Mouse (Mus musculus): Measurements from ENCODE around the gene Phlda3. TPM values are rescaled to one million over a fixed set of nuclear protein-coding genes. Genes with fewer than 3 reads are reported as not detected.

Gene Phlda3
- polyA plus RNA-seq (2015; fragmentation: Nextera tagmentation; extraction: Ambion mirVana) = 32.1 and 32.6 TPM in 2 replicates

GRCm38 (mm10) chr1:135765645-135766591, at the start of gene Phlda3:
Gene Phlda3 (plus strand): TSS chr1:135766119.
- H3K27ac ChIP-seq (replicated peaks) = peak within 1 kb of the TSS; percentile 76
- H3K4me2 ChIP-seq = peak within 1 kb of the TSS; percentile 89
- no peaks in the 10 kb centered on the region for H3K36me3 ChIP-seq
- peak within 1 kb of the TSS; percentile 53 for H3K4me3 ChIP-seq
- H3K27me3 ChIP-seq = 0 out of 2 replicates have a peak, but pooled peaks cover 4% of the 10 kb centered on the region
- peak; percentile 85 for ATAC-seq (ENCODE audit: low read depth)
- peaks cover 26% of the 10 kb centered on the region for H3K4me1 ChIP-seq (replicated peaks)
- peak within 1 kb of the TSS; percentile 84 for H3K9ac ChIP-seq
- WGBS = under 1% methylated on average over 89 of the region's 90 CpGs
- H3K9me3 ChIP-seq = no peaks in the 10 kb centered on the region

- H3K9ac ChIP-seq = no peak overlapping the region
- no peak overlapping the region for H3K27ac ChIP-seq (replicated peaks)
- H3K4me2 ChIP-seq = no peak overlapping the region
- no peaks in the 10 kb centered on the region for H3K36me3 ChIP-seq
- H3K27me3 ChIP-seq = no peaks in the 10 kb centered on the region
- peak; percentile 56; the same call in 1 of the 2 replicates for ATAC-seq (ENCODE audit: low read depth)
- WGBS = 19% methylated on average over 9 of the region's 9 CpGs
- H3K4me1 ChIP-seq (replicated peaks) = no peaks in the 10 kb centered on the region
- no peaks in the 10 kb centered on the region for H3K9me3 ChIP-seq
- H3K4me3 ChIP-seq = no peak overlapping the region
Observed at GRCm38 (mm10) chr1:135719486-135719885, 46.4 kb upstream of the Phlda3 start.

DNA sequence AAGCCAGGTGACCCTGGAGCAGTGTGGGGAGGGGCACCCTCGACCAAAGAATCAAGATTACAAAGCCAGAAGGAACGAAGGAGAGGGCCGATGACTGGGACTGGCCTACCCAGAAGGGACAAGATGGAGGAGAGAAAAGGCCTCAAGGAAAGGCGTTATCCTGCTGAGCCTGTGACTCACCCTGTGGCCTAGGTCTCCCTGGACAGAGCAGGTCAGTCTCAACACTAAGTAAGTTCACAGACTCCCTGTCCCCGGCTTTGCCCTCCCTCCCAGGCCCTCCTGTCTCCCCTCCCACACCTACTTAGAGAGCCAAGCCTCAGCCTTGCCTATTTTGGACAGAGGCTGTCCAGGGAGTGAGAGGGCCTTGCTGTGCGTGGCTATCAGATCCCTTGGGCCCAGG, 45.9 kb upstream of the Phlda3 start, which contains the start of gene Csrp1:
Gene Csrp1, plus strand, starts transcription at position 79 of the 400 bp plus-strand sequence.
- H3K27me3 ChIP-seq = no peaks in the 10 kb centered on the region
- H3K4me1 ChIP-seq (replicated peaks) = no peaks in the 10 kb centered on the region
- no peak within 1 kb of the TSS for H3K4me2 ChIP-seq
- no peak within 1 kb of the TSS for H3K4me3 ChIP-seq
- WGBS = 73% methylated on average over 6 of the region's 6 CpGs
- H3K9ac ChIP-seq = no peak within 1 kb of the TSS
- no peaks in the 10 kb centered on the region for H3K9me3 ChIP-seq
- no peak for ATAC-seq (ENCODE audit: low read depth)
- H3K36me3 ChIP-seq = no peaks in the 10 kb centered on the region
- no peak within 1 kb of the TSS for H3K27ac ChIP-seq (replicated peaks)

GRCm38 (mm10) chr1:135723016-135723415, 42.9 kb upstream of the Phlda3 start:
- Histone ChIP-seq H3K27ac (replicated peaks) (no peak overlapping the region), H3K36me3 (no peaks in the 10 kb centered on the region), H3K9me3 (no peaks in the 10 kb centered on the region), H3K4me2 (no peak overlapping the region), H3K4me3 (no peak overlapping the region), H3K4me1 (replicated peaks) (peaks cover 1% of the 10 kb centered on the region; the same call in 1 of the 2 replicates), H3K9ac (no peak overlapping the region), H3K27me3 (no peaks in the 10 kb centered on the region)
- ATAC-seq (ENCODE audit: low read depth) = no peak
- WGBS = 61% methylated on average over 1 of the region's 1 CpGs

DNA sequence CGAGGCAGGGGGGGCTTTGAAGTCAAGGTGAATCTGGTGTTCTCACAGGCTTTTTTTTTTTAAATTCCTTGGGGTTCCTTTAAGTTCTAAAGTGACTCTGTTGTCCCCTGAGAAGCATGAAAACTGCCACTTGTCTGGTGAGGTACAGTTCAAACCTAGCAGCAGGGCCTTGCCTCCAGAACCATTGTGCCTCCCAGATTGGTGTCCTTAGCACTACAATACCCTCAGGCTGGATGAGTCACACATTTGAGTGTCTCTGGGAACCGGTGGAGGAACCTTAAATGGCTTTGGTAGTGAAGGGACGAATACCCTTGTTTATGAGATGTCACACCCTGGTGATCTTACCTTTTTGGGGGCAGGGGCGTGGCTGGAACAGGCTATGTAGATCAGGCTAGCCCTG, 41.8 kb upstream of the Phlda3 start:
- Histone ChIP-seq H3K4me2 (no peak overlapping the region), H3K9me3 (no peaks in the 10 kb centered on the region), H3K9ac (no peak overlapping the region), H3K4me1 (replicated peaks) (peaks cover 11% of the 10 kb centered on the region), H3K27ac (replicated peaks) (no peak overlapping the region), H3K27me3 (no peaks in the 10 kb centered on the region), H3K4me3 (no peak overlapping the region), H3K36me3 (no peaks in the 10 kb centered on the region)
- 63% methylated on average over 4 of the region's 4 CpGs for WGBS
- no peak for ATAC-seq (ENCODE audit: low read depth)

DNA sequence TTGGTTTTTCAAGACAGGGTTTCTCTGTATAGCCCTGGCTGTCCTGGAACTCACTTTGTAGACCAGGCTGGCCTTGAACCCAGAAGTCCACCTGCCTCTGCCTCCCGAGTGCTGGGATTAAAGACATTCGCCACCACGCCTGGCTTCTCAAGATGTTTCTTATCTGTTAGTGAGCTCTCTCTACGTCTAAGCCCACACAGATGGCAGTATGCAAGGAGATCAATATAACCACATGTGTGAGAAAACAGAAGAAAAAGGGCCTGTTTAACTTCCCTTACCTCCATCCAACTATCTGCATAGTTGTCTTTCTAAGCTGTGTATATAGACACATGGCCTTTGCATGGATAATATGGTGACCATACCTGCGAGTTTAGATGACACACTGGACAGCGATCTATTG, 40.6 kb upstream of the Phlda3 start:
- Histone ChIP-seq H3K9ac (no peak overlapping the region), H3K9me3 (no peaks in the 10 kb centered on the region), H3K27me3 (no peaks in the 10 kb centered on the region), H3K36me3 (no peaks in the 10 kb centered on the region), H3K4me2 (no peak overlapping the region), H3K4me3 (no peak overlapping the region), H3K27ac (replicated peaks) (no peak overlapping the region), H3K4me1 (replicated peaks) (peaks cover 22% of the 10 kb centered on the region)
- WGBS = 93% methylated on average over 6 of the region's 6 CpGs
- no peak for ATAC-seq (ENCODE audit: low read depth)

DNA sequence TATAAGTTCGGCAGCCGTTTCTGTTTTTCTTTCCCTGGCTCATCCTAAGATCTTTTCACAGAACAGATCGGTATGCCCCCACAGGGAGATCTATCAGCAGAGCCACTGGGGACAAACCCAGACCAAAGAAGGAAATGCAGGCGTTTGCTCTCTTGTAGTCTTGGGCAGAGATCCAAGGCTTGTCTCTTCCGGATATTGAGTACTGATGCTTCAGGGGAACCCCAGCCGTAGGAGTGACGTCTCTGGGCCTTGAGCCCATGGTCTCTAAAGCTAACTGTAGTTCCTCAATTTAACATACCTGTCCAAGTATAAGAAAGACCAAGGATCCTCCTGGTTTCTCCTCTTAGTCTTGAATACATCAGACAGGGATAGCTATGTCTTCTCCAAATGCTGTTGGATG, 40.0 kb upstream of the Phlda3 start:
- no peak for ATAC-seq (ENCODE audit: low read depth)
- 71% methylated on average over 7 of the region's 7 CpGs for WGBS

GRCm38 (mm10) chr1:135728631-135729366, 37.1 kb upstream of the Phlda3 start:
- 2% methylated on average over 35 of the region's 35 CpGs for WGBS
- peak; percentile 86 for ATAC-seq (ENCODE audit: low read depth)
- no peaks in the 10 kb centered on the region for H3K9me3 ChIP-seq
- no peaks in the 10 kb centered on the region for H3K36me3 ChIP-seq
- H3K4me1 ChIP-seq (replicated peaks) = peaks cover 55% of the 10 kb centered on the region
- H3K27me3 ChIP-seq = no peaks in the 10 kb centered on the region
- peak overlapping the region; percentile 59 for H3K27ac ChIP-seq (replicated peaks)
- H3K4me2 ChIP-seq = peak overlapping the region; percentile 73
- peak overlapping the region; percentile 74 for H3K9ac ChIP-seq
- H3K4me3 ChIP-seq = peak overlapping the region; percentile 43

More for the DNA sequence above, 40.0 kb upstream of the Phlda3 start:
- H3K9me3 ChIP-seq = no peaks in the 10 kb centered on the region
- H3K9ac ChIP-seq = no peak overlapping the region
- H3K4me3 ChIP-seq = no peak overlapping the region
- H3K27ac ChIP-seq (replicated peaks) = no peak overlapping the region
- no peaks in the 10 kb centered on the region for H3K27me3 ChIP-seq
- H3K36me3 ChIP-seq = no peaks in the 10 kb centered on the region
- peaks cover 28% of the 10 kb centered on the region for H3K4me1 ChIP-seq (replicated peaks)
- no peak overlapping the region for H3K4me2 ChIP-seq

- Histone ChIP-seq H3K9ac (peak overlapping the region; percentile 74), H3K9me3 (no peaks in the 10 kb centered on the region), H3K4me2 (peak overlapping the region; percentile 73), H3K4me3 (peak overlapping the region; percentile 43), H3K27me3 (no peaks in the 10 kb centered on the region), H3K27ac (replicated peaks) (peak overlapping the region; percentile 59; the same call in 1 of the 2 replicates), H3K4me1 (replicated peaks) (peaks cover 61% of the 10 kb centered on the region), H3K36me3 (no peaks in the 10 kb centered on the region)
- WGBS = under 1% methylated on average over 11 of the region's 11 CpGs
- ATAC-seq (ENCODE audit: low read depth) = 0 out of 2 replicates have a peak, but pooled peaks have one; percentile 32
Observed at GRCm38 (mm10) chr1:135729367-135729713, 36.6 kb upstream of the Phlda3 start.

DNA sequence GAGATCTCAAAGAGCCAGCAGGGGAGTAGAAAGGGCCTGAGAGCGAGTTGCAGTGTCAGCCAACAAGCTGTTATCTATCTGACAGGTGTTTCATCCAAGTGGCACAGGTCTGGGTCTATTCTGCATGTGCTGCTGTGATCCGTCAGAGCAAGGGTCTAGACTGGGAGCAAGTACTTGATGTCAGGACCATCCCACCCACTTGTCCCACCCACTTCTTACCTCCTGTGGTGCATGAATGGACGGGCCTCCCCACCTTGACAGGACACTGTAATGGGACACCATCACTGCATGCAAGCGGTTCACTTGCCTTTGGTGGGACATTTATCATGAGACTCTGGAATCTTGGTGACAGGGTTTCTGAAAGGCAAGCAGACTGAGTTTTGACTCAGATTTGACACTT, 36.1 kb upstream of the Phlda3 start:
- H3K4me3 ChIP-seq = peak overlapping the region; percentile 43
- ATAC-seq (ENCODE audit: low read depth) = no peak
- H3K9ac ChIP-seq = peak overlapping the region; percentile 74
- WGBS = 24% methylated on average over 4 of the region's 4 CpGs
- no peak overlapping the region; the same call in 1 of the 2 replicates for H3K27ac ChIP-seq (replicated peaks)
- H3K27me3 ChIP-seq = no peaks in the 10 kb centered on the region
- H3K4me1 ChIP-seq (replicated peaks) = peaks cover 66% of the 10 kb centered on the region
- H3K36me3 ChIP-seq = no peaks in the 10 kb centered on the region
- H3K4me2 ChIP-seq = peak overlapping the region; percentile 73
- H3K9me3 ChIP-seq = no peaks in the 10 kb centered on the region

DNA sequence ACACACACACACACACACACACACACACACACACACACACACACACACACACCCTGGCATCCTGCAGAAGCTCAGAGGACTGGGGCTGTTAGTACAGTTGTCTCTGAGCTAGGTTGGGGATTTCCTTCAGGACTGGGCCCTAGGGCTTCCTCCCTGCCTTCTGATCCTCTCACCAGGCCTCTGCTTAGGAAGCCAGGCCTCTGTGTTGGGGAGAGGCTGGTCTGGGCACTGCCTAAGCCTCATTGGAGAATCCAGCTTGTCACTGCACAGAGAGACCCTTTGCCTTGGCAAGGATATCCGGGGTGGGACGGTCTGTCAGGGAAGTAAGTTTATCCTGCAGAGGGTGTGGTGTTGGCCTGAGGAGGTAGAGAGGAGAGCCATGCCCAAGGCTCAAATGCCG, 35.6 kb upstream of the Phlda3 start:
- no peak for ATAC-seq (ENCODE audit: low read depth)
- 56% methylated on average over 3 of the region's 3 CpGs for WGBS
- H3K4me1 ChIP-seq (replicated peaks) = peaks cover 70% of the 10 kb centered on the region
- H3K4me3 ChIP-seq = no peak overlapping the region
- no peak overlapping the region; the same call in 1 of the 2 replicates for H3K27ac ChIP-seq (replicated peaks)
- no peaks in the 10 kb centered on the region for H3K27me3 ChIP-seq
- peak overlapping the region; percentile 54; the same call in 1 of the 2 replicates for H3K9ac ChIP-seq
- no peaks in the 10 kb centered on the region for H3K36me3 ChIP-seq
- H3K4me2 ChIP-seq = peak overlapping the region; percentile 73
- no peaks in the 10 kb centered on the region for H3K9me3 ChIP-seq

DNA sequence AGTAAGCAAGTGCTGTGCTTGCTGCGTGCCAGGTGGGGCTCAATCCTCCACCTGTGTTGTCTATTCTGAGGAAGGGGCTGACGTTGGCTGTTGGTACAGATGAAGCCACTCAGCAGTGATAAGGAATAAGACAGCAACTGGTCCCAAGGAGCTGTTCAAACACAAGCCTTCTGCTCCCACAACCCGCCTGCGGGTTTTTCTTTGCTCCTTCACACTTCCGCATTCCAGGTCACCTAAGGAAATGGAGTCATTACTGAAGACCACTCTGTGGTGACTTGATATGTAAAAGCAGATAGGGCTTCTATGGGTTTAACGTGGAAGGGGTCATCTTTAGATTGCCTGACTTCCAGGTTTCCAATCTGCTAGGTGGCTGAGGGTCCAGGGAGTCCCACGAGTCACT, 34.5 kb upstream of the Phlda3 start:
- ATAC-seq (ENCODE audit: low read depth) = no peak
- H3K9me3 ChIP-seq = no peaks in the 10 kb centered on the region
- H3K4me2 ChIP-seq = 0 out of 2 replicates have a peak overlapping the region, but pooled peaks have one; percentile 7
- no peak overlapping the region for H3K9ac ChIP-seq
- H3K4me1 ChIP-seq (replicated peaks) = peaks cover 76% of the 10 kb centered on the region
- no peak overlapping the region for H3K4me3 ChIP-seq
- WGBS = 74% methylated on average over 7 of the region's 7 CpGs
- H3K27me3 ChIP-seq = no peaks in the 10 kb centered on the region
- H3K27ac ChIP-seq (replicated peaks) = 0 out of 2 replicates have a peak overlapping the region, but pooled peaks have one; percentile 13
- no peaks in the 10 kb centered on the region for H3K36me3 ChIP-seq

All from neural tube, embryonic 13.5 days (tissue).